Comparison of ENCODE assay signal across 7 mouse cellular contexts in genomic region chr14:119138786-119139100, GRCm38 (mm10). TPM values are rescaled to one million over a fixed set of nuclear protein-coding genes. Genes with fewer than 3 reads are reported as not detected.
DNase-seq lines count a peak whose midpoint lies in the region; ATAC-seq lines count a peak whose summit lies in the region.

No protein-coding gene starts in this region.

- no peaks in the 10 kb centered on the region for H3K9me3 ChIP-seq in embryonic facial prominence, embryonic 15.5 days (replicated peaks)
- no peaks in the 10 kb centered on the region for H3K9me3 ChIP-seq in limb, embryonic 11.5 days (ENCODE audit: control insufficient read depth, low read length)
- H3K9me3 ChIP-seq in neural tube, embryonic 15.5 days (replicated peaks): no peaks in the 10 kb centered on the region

- H3K4me3 ChIP-seq in embryonic facial prominence, embryonic 15.5 days (replicated peaks): peak overlapping the region; percentile 63
- peak overlapping the region; percentile 65 for H3K4me3 ChIP-seq in limb, embryonic 11.5 days (ENCODE audit: low read depth, low read length)
- peak overlapping the region; percentile 74 for H3K4me3 ChIP-seq in neural tube, embryonic 15.5 days (replicated peaks)

- H3K4me1 ChIP-seq in embryonic facial prominence, embryonic 15.5 days: peaks cover 22% of the 10 kb centered on the region
- 0 out of 2 replicates have a peak, but pooled peaks cover 4% of the 10 kb centered on the region for H3K4me1 ChIP-seq in limb, embryonic 11.5 days (ENCODE audit: control insufficient read depth, insufficient read depth, low read length)
- peaks cover 24% of the 10 kb centered on the region for H3K4me1 ChIP-seq in neural tube, embryonic 15.5 days

- peak; percentile 21 to 35 for DNase-seq in layer of hippocampus, postnatal 10 days (ENCODE audit: low spot score in 2 of 2)
- DNase-seq in layer of hippocampus, adult 9-11 months: no peak
- DNase-seq in cerebellum, adult 18-20 months: peak; percentile 39 to 57
- peak; percentile 55 for DNase-seq in limb, embryonic 11.5 days (ENCODE audit: low spot score)
- DNase-seq in yolk sac, embryonic 10.5 days (ENCODE audit: low spot score): no peak

- 1% methylated on average over 20 of the region's 20 CpGs for WGBS in embryonic facial prominence, embryonic 15.5 days
- 1% methylated on average over 20 of the region's 20 CpGs for WGBS in limb, embryonic 11.5 days
- WGBS in neural tube, embryonic 15.5 days: under 1% methylated on average over 20 of the region's 20 CpGs

- no peak for ATAC-seq in embryonic facial prominence, embryonic 15.5 days (ENCODE audit: insufficient number of reproducible peaks, low FRiP score, low TSS enrichment, low read depth)
- no peak for ATAC-seq in limb, embryonic 11.5 days (ENCODE audit: insufficient number of reproducible peaks, low FRiP score, low TSS enrichment, low read depth)
- ATAC-seq in neural tube, embryonic 15.5 days (ENCODE audit: low FRiP score): no peak

- peaks cover 46% of the 10 kb centered on the region for H3K27me3 ChIP-seq in embryonic facial prominence, embryonic 15.5 days
- H3K27me3 ChIP-seq in limb, embryonic 11.5 days (ENCODE audit: control insufficient read depth, insufficient read depth, low read length): peaks cover 40% of the 10 kb centered on the region
- H3K27me3 ChIP-seq in neural tube, embryonic 15.5 days (replicated peaks): peaks cover 21% of the 10 kb centered on the region

- peak overlapping the region; percentile 99 for H3K4me2 ChIP-seq in embryonic facial prominence, embryonic 15.5 days (replicated peaks)
- H3K4me2 ChIP-seq in limb, embryonic 11.5 days (ENCODE audit: low read depth, severe bottlenecking): peak overlapping the region; percentile 97
- peak overlapping the region; percentile 94 for H3K4me2 ChIP-seq in neural tube, embryonic 15.5 days

- no peak overlapping the region for H3K27ac ChIP-seq in embryonic facial prominence, embryonic 15.5 days (replicated peaks)
- H3K27ac ChIP-seq in limb, embryonic 11.5 days (replicated peaks; ENCODE audit: low read depth, low read length): no peak overlapping the region
- no peak overlapping the region for H3K27ac ChIP-seq in neural tube, embryonic 15.5 days (replicated peaks)

- no peaks in the 10 kb centered on the region for H3K36me3 ChIP-seq in embryonic facial prominence, embryonic 15.5 days
- H3K36me3 ChIP-seq in limb, embryonic 11.5 days (ENCODE audit: control insufficient read depth, insufficient read depth, low read length): no peaks in the 10 kb centered on the region
- H3K36me3 ChIP-seq in neural tube, embryonic 15.5 days: no peaks in the 10 kb centered on the region

- no peak overlapping the region for H3K9ac ChIP-seq in embryonic facial prominence, embryonic 15.5 days
- H3K9ac ChIP-seq in limb, embryonic 11.5 days (ENCODE audit: low read length): no peak overlapping the region
- peak overlapping the region; percentile 57 for H3K9ac ChIP-seq in neural tube, embryonic 15.5 days (replicated peaks)

RNA-seq across cellular contexts. Expression of gene Hs6st3, which starts 0.6 kb away (rescaled TPM):
- 10 to 100 TPM; 85.3 to 90.2 TPM for total RNA-seq in layer of hippocampus, postnatal 10 days (2021)
- polyA plus RNA-seq in embryonic facial prominence, embryonic 15.5 days (2015; fragmentation: Nextera tagmentation; extraction: Ambion mirVana): 0.19 and 0.32 TPM in 2 replicates
- 0.17 TPM in 1 of 2 replicates, not detected in the other for polyA plus RNA-seq in limb, embryonic 11.5 days (2014; fragmentation: Nextera tagmentation; extraction: Ambion mirVana)
- 2.0 and 2.1 TPM in 2 replicates for polyA plus RNA-seq in neural tube, embryonic 15.5 days (2015; fragmentation: Nextera tagmentation; extraction: Ambion mirVana)

RNA-seq across cellular contexts. Expression of gene Uggt2, which starts 39.5 kb away (rescaled TPM):
- total RNA-seq in layer of hippocampus, postnatal 10 days (2021): 10 to 100 TPM; 34.3 to 39.3 TPM
- polyA plus RNA-seq in embryonic facial prominence, embryonic 15.5 days (2015; fragmentation: Nextera tagmentation; extraction: Ambion mirVana): 9.2 and 11.1 TPM in 2 replicates
- polyA plus RNA-seq in limb, embryonic 11.5 days (2014; fragmentation: Nextera tagmentation; extraction: Ambion mirVana): 18.2 and 20.9 TPM in 2 replicates
- 15.1 and 19.8 TPM in 2 replicates for polyA plus RNA-seq in neural tube, embryonic 15.5 days (2015; fragmentation: Nextera tagmentation; extraction: Ambion mirVana)

Comparison
In these comparisons a context has a peak if more than half of its experiments do, and no peak if none do; other contexts are left out.
1. DNase-seq: peak in layer of hippocampus, postnatal 10 days (2 of 2), cerebellum, adult 18-20 months (2 of 2) and limb, embryonic 11.5 days (single experiment); none in layer of hippocampus, adult 9-11 months (single experiment) and yolk sac, embryonic 10.5 days (single experiment).
2. Peak in every context shown above with its lines, with median percentiles within 50 percentile points of each other: H3K4me2 ChIP-seq and H3K4me3 ChIP-seq.